Mouse (Mus musculus): ENCODE data around the gene Gm20708. TPM values are rescaled to one million over a fixed set of nuclear protein-coding genes. Genes with fewer than 3 reads are reported as not detected.
"Not testable (repeated sequence)": the region's sequence is repeated elsewhere in the genome, so short reads cannot be mapped to it uniquely, and the experiment has no call there.

Gene Gm20708
- polyA plus RNA-seq, 1 experiment: 0.16 TPM

DNA sequence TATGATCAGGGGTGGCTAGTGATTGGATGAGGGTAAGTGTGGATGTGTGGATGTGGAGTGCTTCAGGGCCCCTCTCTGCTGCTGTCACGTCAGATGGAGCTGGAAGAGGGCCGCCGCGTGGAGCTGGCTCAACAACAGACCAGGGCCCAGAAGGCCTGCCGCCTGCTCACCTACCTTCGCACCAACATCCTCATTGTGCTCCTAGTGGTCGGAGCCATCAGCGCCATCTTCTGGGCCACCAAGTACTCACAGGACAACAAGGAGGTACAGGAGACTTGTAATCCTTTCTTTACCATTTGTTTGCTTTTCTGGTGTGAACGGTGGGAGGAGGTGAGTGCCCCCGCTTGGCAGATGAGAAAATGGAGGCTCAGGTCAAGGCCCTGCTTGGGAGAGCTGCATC, 23.2 kb upstream of the Gm20708 start:
- peaks cover 82% of the 10 kb centered on the region for H3K36me3 ChIP-seq (ENCODE audit: control insufficient read depth)
- no peaks in the 10 kb centered on the region for H3K9me3 ChIP-seq (ENCODE audit: control insufficient read depth, low read length)
- no peak for TF ChIP-seq TAL1 (IDR thresholded peaks at IDR 0.05; ENCODE audit: low read length)
- TF ChIP-seq GATA1 (IDR thresholded peaks at IDR 0.05; ENCODE audit: low read length): no peak
- peaks cover 80% of the 10 kb centered on the region for H3K4me1 ChIP-seq (ENCODE audit: control insufficient read depth)
- peak overlapping the region; percentile 34 for H3K4me3 ChIP-seq (replicated peaks)
- no peaks in the 10 kb centered on the region; the same call in 1 of the 2 replicates for H3K27me3 ChIP-seq (ENCODE audit: control insufficient read depth)

DNA sequence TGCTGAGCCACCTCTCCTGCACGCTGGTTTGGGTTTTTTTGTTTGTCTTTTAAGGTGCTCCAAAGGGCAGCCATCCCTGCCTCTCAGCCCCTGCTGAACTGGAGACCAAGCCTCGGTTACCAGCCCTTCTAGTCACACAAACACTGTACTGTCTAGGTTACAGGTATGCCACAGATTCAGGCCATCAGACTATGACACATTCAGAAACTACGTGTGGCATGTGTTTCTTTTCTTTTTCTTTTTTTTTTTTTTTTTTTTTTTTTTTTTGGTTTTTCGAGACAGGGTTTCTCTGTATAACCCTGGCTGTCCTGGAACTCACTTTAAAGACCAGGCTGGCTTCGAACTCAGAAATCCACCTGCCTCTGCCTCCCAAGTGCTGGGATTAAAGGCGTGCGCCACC, 21.0 kb upstream of the Gm20708 start:
- peaks cover 97% of the 10 kb centered on the region for H3K36me3 ChIP-seq (ENCODE audit: control insufficient read depth)
- not testable (repeated sequence) for H3K27me3 ChIP-seq (ENCODE audit: control insufficient read depth); H3K4me3 ChIP-seq (replicated peaks); H3K9me3 ChIP-seq (ENCODE audit: control insufficient read depth, low read length)
- H3K4me1 ChIP-seq (ENCODE audit: control insufficient read depth): peaks cover 82% of the 10 kb centered on the region
- TF ChIP-seq TAL1 (IDR thresholded peaks at IDR 0.05; ENCODE audit: low read length): peak; percentile 33; the same call in 1 of the 3 replicates

DNA sequence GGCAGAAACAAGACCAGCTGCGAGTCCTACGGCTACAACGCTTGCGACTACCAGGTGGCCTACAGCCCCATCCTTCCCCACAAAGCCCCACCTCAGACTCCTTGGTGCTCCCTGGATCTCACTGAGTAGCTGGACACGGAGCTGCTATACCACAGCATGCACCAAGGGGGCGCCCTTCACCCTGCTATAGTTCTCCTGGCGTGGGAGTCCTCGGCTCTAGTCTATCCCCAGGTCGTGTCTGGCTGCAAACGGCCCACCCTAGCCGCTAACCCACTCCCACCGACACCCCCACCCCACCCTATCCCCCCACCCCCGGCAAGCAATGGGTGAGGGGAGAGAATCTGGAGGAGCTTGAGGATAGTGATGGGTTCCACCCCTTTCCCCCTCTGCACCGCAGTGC, 19.2 kb upstream of the Gm20708 start:
- no peaks in the 10 kb centered on the region for H3K27me3 ChIP-seq (ENCODE audit: control insufficient read depth)
- H3K36me3 ChIP-seq (ENCODE audit: control insufficient read depth): peaks cover 90% of the 10 kb centered on the region
- H3K4me3 ChIP-seq (replicated peaks): peak overlapping the region; percentile 61
- TF ChIP-seq GATA1 (IDR thresholded peaks at IDR 0.05; ENCODE audit: low read length) (no peak), TAL1 (IDR thresholded peaks at IDR 0.05; ENCODE audit: low read length) (no peak)
- H3K4me1 ChIP-seq (ENCODE audit: control insufficient read depth): peaks cover 80% of the 10 kb centered on the region
- H3K9me3 ChIP-seq (ENCODE audit: control insufficient read depth, low read length): no peaks in the 10 kb centered on the region

DNA sequence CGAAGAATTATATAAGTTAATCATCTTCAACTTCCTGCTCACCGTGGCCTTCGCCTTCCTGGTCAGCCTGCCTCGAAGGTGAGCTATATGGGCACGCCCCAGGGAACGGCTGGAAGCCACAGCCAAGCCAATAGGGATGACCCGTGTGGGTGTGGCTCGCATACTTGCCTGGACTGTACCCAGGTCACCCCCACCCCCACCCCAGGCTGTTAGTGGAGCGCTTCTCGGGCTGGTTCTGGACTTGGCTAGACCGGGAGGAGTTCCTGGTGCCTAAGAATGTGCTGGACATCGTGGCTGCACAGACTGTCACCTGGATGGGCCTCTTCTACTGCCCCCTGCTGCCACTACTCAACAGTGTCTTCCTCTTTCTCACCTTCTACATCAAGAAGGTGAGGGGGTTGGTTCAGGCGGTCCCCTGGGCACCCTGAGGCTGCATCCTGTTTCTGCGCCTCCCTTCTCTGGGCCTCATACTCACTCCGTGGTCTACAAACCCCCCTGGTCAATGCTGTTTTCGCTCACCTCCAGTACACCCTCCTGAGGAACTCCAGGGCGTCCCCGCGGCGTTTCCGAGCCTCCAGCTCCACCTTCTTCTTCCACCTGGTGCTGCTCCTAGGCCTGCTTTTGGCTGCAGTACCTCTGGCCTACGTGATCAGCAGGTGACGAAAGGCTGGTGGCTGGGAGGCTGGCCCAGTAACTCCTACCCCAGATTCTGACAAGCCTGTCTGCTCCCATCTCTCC, 18.6 kb upstream of the Gm20708 start:
- H3K4me1 ChIP-seq (ENCODE audit: control insufficient read depth): peaks cover 79% of the 10 kb centered on the region

DNA sequence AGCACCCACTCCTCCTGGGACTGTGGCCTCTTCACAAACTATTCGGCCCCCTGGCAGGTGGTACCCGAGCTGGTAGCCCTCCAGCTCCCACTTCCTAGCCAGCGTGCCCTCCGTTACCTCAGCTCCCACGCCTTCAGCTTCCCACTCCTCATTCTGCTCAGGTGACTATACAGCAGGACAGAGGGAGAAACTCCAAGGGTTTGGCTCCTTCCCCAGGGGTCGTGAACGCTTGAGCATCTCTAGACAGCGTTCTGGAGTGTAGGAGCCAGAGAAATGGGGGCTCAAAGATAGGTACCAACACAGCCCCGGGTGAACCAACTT, 18.1 kb upstream of the Gm20708 start:
- TF ChIP-seq GATA1 (IDR thresholded peaks at IDR 0.05; ENCODE audit: low read length) (no peak), TAL1 (IDR thresholded peaks at IDR 0.05; ENCODE audit: low read length) (no peak)

More for the DNA sequence above, 18.6 kb upstream of the Gm20708 start:
- H3K27me3 ChIP-seq (ENCODE audit: control insufficient read depth): no peaks in the 10 kb centered on the region
- peaks cover 87% of the 10 kb centered on the region for H3K36me3 ChIP-seq (ENCODE audit: control insufficient read depth)
- no peaks in the 10 kb centered on the region for H3K9me3 ChIP-seq (ENCODE audit: control insufficient read depth, low read length)
- TF ChIP-seq TAL1 (IDR thresholded peaks at IDR 0.05; ENCODE audit: low read length): no peak
- no peak for TF ChIP-seq GATA1 (IDR thresholded peaks at IDR 0.05; ENCODE audit: low read length)
- H3K4me3 ChIP-seq (replicated peaks): peak overlapping the region; percentile 61

DNA sequence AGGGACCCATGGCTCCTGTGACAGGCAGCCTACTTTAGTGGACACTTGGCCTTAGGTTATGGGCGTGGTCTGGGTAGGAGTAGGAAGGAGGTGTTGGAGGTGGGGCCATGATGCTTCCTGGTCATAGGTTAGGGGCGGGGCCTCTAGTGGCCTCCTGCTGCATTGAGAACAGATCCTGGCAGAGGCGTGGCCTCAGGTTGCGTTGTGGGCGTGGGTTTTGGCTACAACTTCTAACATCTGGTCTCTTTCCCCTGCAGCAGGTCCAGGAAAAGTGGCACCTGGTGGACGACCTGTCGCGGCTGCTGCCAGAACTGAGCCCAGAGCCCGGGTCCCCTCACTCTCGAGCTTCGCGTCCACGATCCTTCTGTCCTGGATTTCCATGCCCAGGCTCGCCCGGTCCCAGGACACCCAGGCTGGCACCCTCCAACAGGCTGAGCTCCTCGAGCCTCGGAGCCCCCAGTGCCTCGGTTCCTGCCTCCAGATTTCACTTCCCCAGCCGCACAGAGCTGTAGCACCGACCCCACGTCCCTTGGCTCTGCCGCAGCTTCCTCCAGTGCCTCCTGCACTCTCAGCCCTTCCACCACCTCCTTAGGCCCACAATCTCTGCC, 17.1 kb upstream of the Gm20708 start:
- H3K4me1 ChIP-seq (ENCODE audit: control insufficient read depth): peaks cover 82% of the 10 kb centered on the region
- no peak for TF ChIP-seq TAL1 (IDR thresholded peaks at IDR 0.05; ENCODE audit: low read length)
- no peak for TF ChIP-seq GATA1 (IDR thresholded peaks at IDR 0.05; ENCODE audit: low read length)
- peaks cover 77% of the 10 kb centered on the region for H3K36me3 ChIP-seq (ENCODE audit: control insufficient read depth)
- H3K9me3 ChIP-seq (ENCODE audit: control insufficient read depth, low read length): no peaks in the 10 kb centered on the region
- H3K4me3 ChIP-seq (replicated peaks): peak overlapping the region; percentile 61
- H3K27me3 ChIP-seq (ENCODE audit: control insufficient read depth): no peaks in the 10 kb centered on the region

More for the DNA sequence above, 18.1 kb upstream of the Gm20708 start:
- no peaks in the 10 kb centered on the region for H3K27me3 ChIP-seq (ENCODE audit: control insufficient read depth)
- H3K4me1 ChIP-seq (ENCODE audit: control insufficient read depth): peaks cover 81% of the 10 kb centered on the region
- H3K36me3 ChIP-seq (ENCODE audit: control insufficient read depth): peaks cover 86% of the 10 kb centered on the region
- peak overlapping the region; percentile 61 for H3K4me3 ChIP-seq (replicated peaks)
- no peaks in the 10 kb centered on the region for H3K9me3 ChIP-seq (ENCODE audit: control insufficient read depth, low read length)

DNA sequence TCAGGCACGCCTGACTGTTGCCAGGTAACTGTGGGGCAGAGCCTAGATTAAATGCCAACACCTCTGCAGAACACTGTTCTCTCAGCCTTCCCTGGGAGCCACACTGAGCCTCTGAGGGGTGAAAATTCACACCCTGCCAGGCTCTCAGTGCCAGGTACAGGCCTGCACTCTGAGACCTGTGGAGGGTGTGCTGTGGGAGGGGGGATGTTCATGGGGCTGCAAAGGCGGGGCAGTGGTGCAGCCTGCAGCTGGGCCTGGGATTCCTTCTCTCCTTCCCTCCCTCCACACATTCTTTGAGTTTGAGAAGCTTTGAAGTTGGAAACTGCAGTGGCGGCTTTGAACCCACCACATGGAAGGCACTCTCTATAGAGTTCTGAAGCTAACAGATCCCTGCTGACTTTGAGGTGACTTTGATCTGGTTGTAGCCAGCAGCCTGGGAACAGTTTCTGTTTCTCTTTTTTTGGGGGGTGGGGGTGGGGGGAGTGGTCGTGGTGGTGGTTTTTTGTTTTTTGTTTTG, 15.4 kb upstream of the Gm20708 start:
- no peak overlapping the region for H3K4me3 ChIP-seq (replicated peaks)
- H3K36me3 ChIP-seq (ENCODE audit: control insufficient read depth): peaks cover 74% of the 10 kb centered on the region
- H3K4me1 ChIP-seq (ENCODE audit: control insufficient read depth): peaks cover 84% of the 10 kb centered on the region
- no peak for TF ChIP-seq TAL1 (IDR thresholded peaks at IDR 0.05; ENCODE audit: low read length)
- TF ChIP-seq GATA1 (IDR thresholded peaks at IDR 0.05; ENCODE audit: low read length): no peak
- no peaks in the 10 kb centered on the region for H3K9me3 ChIP-seq (ENCODE audit: control insufficient read depth, low read length)
- no peaks in the 10 kb centered on the region for H3K27me3 ChIP-seq (ENCODE audit: control insufficient read depth)

DNA sequence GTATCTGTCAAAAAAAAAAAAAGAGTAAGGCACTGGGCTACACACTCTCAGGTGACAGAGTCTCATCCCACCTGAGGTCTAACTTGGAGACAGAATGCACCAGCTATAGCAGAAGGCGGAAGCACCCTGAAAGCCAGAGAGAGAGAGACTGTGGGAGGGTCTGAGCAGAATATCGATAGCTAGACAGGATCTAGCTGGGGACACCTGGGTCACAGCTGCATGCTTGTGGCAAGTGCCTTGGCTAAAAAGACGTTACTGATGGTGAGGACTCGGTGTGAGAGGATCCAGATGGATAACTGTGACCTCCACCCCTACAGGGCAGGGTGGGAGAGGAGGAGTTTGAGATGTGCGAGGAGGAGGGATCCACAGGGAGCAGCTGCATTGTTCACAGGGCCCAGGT, 12.5 kb upstream of the Gm20708 start:
- H3K27me3 ChIP-seq (ENCODE audit: control insufficient read depth): no peaks in the 10 kb centered on the region
- H3K36me3 ChIP-seq (ENCODE audit: control insufficient read depth): peaks cover 76% of the 10 kb centered on the region
- TF ChIP-seq GATA1 (IDR thresholded peaks at IDR 0.05; ENCODE audit: low read length) (no peak), TAL1 (IDR thresholded peaks at IDR 0.05; ENCODE audit: low read length) (no peak)
- no peaks in the 10 kb centered on the region for H3K9me3 ChIP-seq (ENCODE audit: control insufficient read depth, low read length)
- H3K4me1 ChIP-seq (ENCODE audit: control insufficient read depth): peaks cover 88% of the 10 kb centered on the region
- H3K4me3 ChIP-seq (replicated peaks): peak overlapping the region; percentile 74

DNA sequence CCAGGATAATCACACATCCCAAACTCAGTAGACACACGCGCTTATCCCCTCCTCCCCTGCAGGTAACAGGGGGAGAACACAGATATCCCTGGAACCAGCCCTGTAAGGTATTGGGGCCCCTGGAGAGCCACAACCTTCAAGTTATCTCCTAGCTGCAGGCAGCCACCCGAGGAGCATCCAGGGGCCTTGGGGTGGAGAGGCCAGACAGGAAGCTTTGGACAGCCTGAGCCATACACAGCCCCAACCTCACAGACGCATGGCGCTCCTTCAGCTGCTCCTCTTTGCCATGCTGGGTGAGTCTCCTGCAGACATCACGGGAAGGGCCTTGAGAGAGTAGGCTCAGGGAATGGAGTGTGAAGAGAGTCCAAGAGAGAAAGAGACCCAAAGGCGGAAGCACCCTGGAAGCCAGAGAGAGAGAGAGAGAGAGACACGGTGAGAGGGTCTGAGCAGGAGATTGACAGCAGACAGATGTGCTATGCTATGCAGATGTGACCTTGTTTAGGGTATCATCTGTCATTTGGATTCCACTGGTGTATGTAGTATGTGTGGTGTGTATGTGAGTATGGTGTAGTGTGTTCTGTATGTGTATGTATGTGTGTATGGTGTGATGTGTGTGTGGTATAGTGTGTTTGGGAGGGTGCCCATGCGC, 11.8 kb upstream of the Gm20708 start, which contains the start of gene 6030468B19Rik:
TSS of gene 6030468B19Rik (plus strand) at position 150 of the 649 bp plus-strand sequence.
- TF ChIP-seq TAL1 (IDR thresholded peaks at IDR 0.05; ENCODE audit: low read length) (peak; percentile 97), GATA1 (IDR thresholded peaks at IDR 0.05; ENCODE audit: low read length) (peak; percentile 79)
- Histone ChIP-seq H3K4me3 (replicated peaks) (peak within 1 kb of the TSS; percentile 74), H3K27me3 (ENCODE audit: control insufficient read depth) (no peaks in the 10 kb centered on the region), H3K4me1 (ENCODE audit: control insufficient read depth) (peaks cover 88% of the 10 kb centered on the region), H3K36me3 (ENCODE audit: control insufficient read depth) (peaks cover 76% of the 10 kb centered on the region), H3K9me3 (ENCODE audit: control insufficient read depth, low read length) (no peaks in the 10 kb centered on the region)
